Mouse (Mus musculus) lung, embryonic 14.5 days (tissue): ENCODE results near the gene Coq2. TPM values are rescaled to one million over a fixed set of nuclear protein-coding genes. Genes with fewer than 3 reads are reported as not detected.
A peak's percentile ranks its signal among the peaks of the same experiment; 100 is the strongest.

Experiments used
- ATAC-seq: fragments of 200-750 bp; cut with Nextera tagmentation; 2 replicates; pipeline ENCODE4 v1.8.0; 2017; ENCODE audit warnings: mild to moderate bottlenecking, moderate TSS enrichment, moderate library complexity; ENCODE audit not compliant: insufficient read depth
- DNase-seq: peaks from one replicate; pipeline ENCODE4 v3.0.0-alpha.2; 2015
- H3K27ac ChIP-seq: fragments of 300-500 bp; sonication (generic); 2 replicates; pipeline ENCODE4 v1.5.1; 2014; ENCODE audit warnings: low read depth, mild to moderate bottlenecking, moderate library complexity
- H3K27me3 ChIP-seq: fragments of 300-500 bp; sonication (generic); 2 replicates; pipeline ENCODE4 v1.6.1; 2014; ENCODE audit warnings: low read length, control low read depth; ENCODE audit not compliant: insufficient read depth
- H3K36me3 ChIP-seq: fragments of 300-500 bp; sonication (generic); 2 replicates; pipeline ENCODE4 v1.6.1; 2014; ENCODE audit warnings: control low read depth; ENCODE audit not compliant: insufficient read depth
- H3K4me1 ChIP-seq: fragments of 300-500 bp; sonication (generic); 2 replicates; pipeline ENCODE4 v1.6.1; 2014; ENCODE audit warnings: antibody characterized with exemption, control low read depth; ENCODE audit not compliant: insufficient read depth
- H3K4me2 ChIP-seq: fragments of 300-500 bp; sonication (generic); 2 replicates; pipeline ENCODE4 v1.6.1; 2014; ENCODE audit warnings: mild to moderate bottlenecking
- H3K4me3 ChIP-seq: fragments of 300-500 bp; sonication (generic); 2 replicates; pipeline ENCODE4 v1.5.1; 2014; ENCODE audit warnings: low read depth, low read length
- H3K9ac ChIP-seq: fragments of 300-500 bp; sonication (generic); 2 replicates; pipeline ENCODE4 v1.6.1; 2014
- H3K9me3 ChIP-seq: fragments of 300-500 bp; sonication (generic); 2 replicates; pipeline ENCODE4 v1.6.1; 2016; ENCODE audit warnings: low read depth, low read length, control low read depth
- CTCF ChIP-seq: IDR thresholded peaks from 2 replicates; pipeline ENCODE4 v1.5.1; 2016; ENCODE audit warnings: antibody characterized with exemption, low read depth
- WGBS: fragments of 180-500 bp; shearing (Covaris S2); extraction: QIAGEN DNeasy Blood & Tissue Kit; methylation state at CpG from one replicate; pipeline ENCODE4 v1.1.7; 2014; 5-methylcytosine and 5-hydroxymethylcytosine counted together
- polyA plus RNA-seq: library from polyadenylated mRNA; unstranded; fragments of >200 nt; fragmentation: Nextera tagmentation; extraction: Ambion mirVana; gene quantifications from 2 replicates; pipeline ENCODE4 v1.2.1, GENCODE M21; 2014

Coq2 gene
- polyA plus RNA-seq, 1 experiment from 2014 or later, result 70.9 TPM

DNA sequence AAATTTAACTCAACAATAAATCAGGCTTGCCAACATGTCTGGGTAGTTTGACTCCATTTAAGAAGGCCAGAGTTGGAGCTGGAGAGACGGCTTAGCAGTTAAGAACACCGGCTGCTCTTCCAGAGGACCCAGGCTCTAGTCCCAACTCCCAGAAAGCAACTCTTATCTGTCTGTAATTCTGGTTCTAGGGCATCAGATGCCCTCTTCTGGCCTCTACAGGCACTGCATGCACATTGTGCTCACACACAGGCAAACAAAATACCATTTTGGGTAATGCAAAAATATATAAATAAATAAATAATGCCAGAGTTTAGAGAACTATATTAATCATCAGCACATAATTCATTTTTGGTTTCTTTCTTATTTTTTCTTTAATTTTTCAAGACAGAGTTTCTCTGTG is 29.3 kb upstream of the Coq2 start:
- Histone ChIP-seq H3K9me3 (no peaks in the 10 kb centered on the region; the same call in 1 of the 2 replicates), H3K27ac (no peak overlapping the region), H3K4me3 (no peak overlapping the region), H3K36me3 (no peaks in the 10 kb centered on the region), H3K9ac (no peak overlapping the region), H3K4me1 (no peaks in the 10 kb centered on the region), H3K27me3 (no peaks in the 10 kb centered on the region), H3K4me2 (no peak overlapping the region)
- ATAC-seq, result no peak
- DNase-seq, result no peak
- 93% methylated on average over 2 of the region's 2 CpGs for WGBS
- TF ChIP-seq CTCF, result no peak; the same call in 1 of the 2 replicates

DNA sequence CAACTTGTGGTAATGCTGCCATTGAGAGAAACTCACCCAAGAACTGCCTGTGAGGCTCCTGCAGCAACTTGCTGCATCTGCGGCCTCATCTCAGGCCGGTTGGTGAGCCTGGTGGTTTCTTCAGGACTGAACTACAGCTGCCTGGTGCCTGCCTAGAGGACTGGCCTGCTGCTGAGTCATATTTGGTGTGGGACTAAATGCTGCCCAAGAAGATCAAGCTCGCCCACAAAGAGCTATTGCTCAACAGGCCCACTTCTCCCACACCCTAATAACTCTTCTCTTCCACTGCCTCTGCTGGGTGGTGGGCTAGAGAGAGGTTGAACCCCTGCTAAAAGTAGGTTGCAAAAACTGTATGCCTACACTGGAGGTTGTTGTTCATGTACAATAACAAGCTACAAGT is 27.4 kb upstream of the Coq2 start:
- DNase-seq, result no peak
- no peaks in the 10 kb centered on the region for H3K27me3 ChIP-seq
- no peaks in the 10 kb centered on the region; the same call in 1 of the 2 replicates for H3K9me3 ChIP-seq
- 94% methylated on average over 3 of the region's 3 CpGs for WGBS
- H3K4me3 ChIP-seq, result no peak overlapping the region
- TF ChIP-seq CTCF, result no peak
- no peak for ATAC-seq
- H3K27ac ChIP-seq, result no peak overlapping the region
- H3K4me2 ChIP-seq, result no peak overlapping the region
- H3K36me3 ChIP-seq, result no peaks in the 10 kb centered on the region
- no peaks in the 10 kb centered on the region for H3K4me1 ChIP-seq
- no peak overlapping the region for H3K9ac ChIP-seq

DNA sequence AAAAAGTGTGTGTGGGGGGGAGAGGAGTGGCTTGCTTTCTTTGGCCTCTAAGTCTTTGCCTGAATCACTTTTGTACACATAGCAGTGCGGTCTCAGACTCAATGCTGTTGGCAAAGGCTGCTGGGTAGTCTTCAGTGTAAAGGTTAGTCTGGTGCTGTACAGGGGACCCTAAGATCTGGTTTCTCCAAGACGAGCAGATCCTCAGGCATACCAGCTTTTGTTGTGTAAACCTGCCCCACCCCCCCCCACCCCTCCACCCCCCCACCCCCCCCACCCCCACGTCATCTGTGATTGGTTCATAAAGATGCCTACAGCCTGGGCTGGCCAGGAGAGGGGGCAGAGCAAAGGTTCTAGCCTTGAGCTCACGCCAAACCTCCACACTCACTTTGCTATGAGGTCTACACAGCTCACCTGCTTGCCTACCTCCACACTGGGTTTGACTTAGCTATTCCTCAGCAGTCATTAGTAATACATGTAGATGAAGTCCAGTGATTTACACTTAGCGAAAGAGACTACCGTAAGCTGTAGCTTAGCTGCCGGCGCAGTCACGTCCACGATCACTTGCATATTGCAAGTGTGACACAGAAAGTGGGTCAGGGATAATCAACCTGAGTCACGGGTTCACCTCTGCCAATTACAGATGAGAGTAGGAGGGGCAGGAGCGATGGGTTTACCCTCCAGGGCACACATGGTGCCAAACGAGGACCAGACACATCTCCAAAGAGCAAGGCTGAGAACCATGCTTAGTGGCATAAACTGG is 26.1 kb upstream of the Coq2 start:
- H3K4me1 ChIP-seq, result no peaks in the 10 kb centered on the region
- no peak overlapping the region for H3K4me3 ChIP-seq
- H3K9ac ChIP-seq, result no peak overlapping the region
- no peaks in the 10 kb centered on the region; the same call in 1 of the 2 replicates for H3K9me3 ChIP-seq
- no peak overlapping the region for H3K4me2 ChIP-seq
- DNase-seq, result no peak
- H3K27ac ChIP-seq, result no peak overlapping the region
- H3K27me3 ChIP-seq, result no peaks in the 10 kb centered on the region
- no peaks in the 10 kb centered on the region for H3K36me3 ChIP-seq
- TF ChIP-seq CTCF, result no peak
- WGBS, result 79% methylated on average over 13 of the region's 13 CpGs
- no peak for ATAC-seq

DNA sequence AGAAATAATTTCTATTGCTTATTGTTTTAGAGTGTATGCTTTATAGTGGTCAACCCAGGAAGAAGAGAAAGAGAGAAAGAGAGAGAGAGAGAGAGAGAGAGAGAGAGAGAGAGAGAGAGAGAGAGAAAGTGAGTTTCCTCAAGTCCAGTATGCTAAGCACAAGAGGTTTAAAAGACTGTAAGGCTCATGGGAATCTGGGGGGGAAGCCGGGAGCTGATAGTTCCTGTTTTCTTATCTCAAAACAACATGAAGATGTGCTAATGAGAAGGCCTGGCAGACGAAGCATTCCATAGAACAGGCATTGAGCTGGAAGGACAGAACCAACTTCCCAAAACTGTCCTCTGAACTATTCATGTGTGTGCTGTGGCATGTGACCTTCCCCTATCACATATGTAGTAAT is 22.9 kb upstream of the Coq2 start:
- no peak overlapping the region for H3K27ac ChIP-seq
- no peaks in the 10 kb centered on the region for H3K36me3 ChIP-seq
- no peaks in the 10 kb centered on the region for H3K9me3 ChIP-seq
- H3K4me2 ChIP-seq, result no peak overlapping the region
- H3K9ac ChIP-seq, result no peak overlapping the region
- 34% methylated on average over 2 of the region's 2 CpGs for WGBS
- H3K4me3 ChIP-seq, result no peak overlapping the region
- H3K27me3 ChIP-seq, result no peaks in the 10 kb centered on the region
- ATAC-seq (no peak), DNase-seq (no peak)
- TF ChIP-seq CTCF, result no peak
- H3K4me1 ChIP-seq, result no peaks in the 10 kb centered on the region

DNA sequence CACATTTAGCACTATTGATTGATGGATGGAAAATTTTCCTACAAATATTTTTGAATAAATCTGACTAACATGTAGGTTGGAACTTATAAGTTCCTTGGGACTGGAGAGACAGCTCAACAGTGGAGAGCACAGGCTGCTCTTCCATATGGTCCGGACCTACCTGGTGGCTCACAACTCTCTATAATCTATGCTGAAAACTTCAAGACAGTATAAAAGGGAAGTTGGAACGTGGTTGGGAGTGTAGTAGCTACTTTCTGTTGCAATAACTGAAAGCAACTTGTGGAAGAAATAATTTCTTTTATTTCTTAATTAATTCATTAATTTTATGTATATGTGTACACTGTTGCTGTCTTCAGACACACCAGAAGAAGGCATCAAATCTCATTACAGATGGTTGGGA is 22.5 kb upstream of the Coq2 start:
- WGBS, result 69% methylated on average over 2 of the region's 2 CpGs
- no peak for TF ChIP-seq CTCF
- Histone ChIP-seq H3K4me1 (no peaks in the 10 kb centered on the region), H3K4me2 (no peak overlapping the region), H3K9me3 (no peaks in the 10 kb centered on the region), H3K27ac (no peak overlapping the region), H3K36me3 (no peaks in the 10 kb centered on the region), H3K9ac (no peak overlapping the region), H3K27me3 (no peaks in the 10 kb centered on the region), H3K4me3 (no peak overlapping the region)
- no peak for ATAC-seq
- DNase-seq, result no peak

DNA sequence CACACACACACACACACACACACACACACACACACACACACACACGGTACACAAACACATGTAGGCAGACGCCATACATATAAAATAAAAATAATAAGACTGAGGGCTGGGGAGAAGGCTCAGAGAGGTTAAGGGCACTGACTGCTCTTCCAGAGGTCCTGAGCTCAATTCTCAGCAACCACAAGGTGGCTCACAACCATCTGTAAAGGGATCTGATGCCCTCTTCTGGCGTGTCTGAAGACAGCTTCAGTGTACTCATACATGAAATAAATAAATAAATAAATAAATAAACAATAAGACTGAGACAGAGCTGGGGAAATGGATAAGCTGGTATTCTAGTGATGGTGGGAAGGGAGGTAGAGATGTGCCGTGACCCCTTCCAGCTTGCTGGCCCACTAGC is 10.7 kb upstream of the Coq2 start:
- DNase-seq, result no peak
- 65% methylated on average over 4 of the region's 4 CpGs for WGBS
- no peaks in the 10 kb centered on the region for H3K4me1 ChIP-seq

DNA sequence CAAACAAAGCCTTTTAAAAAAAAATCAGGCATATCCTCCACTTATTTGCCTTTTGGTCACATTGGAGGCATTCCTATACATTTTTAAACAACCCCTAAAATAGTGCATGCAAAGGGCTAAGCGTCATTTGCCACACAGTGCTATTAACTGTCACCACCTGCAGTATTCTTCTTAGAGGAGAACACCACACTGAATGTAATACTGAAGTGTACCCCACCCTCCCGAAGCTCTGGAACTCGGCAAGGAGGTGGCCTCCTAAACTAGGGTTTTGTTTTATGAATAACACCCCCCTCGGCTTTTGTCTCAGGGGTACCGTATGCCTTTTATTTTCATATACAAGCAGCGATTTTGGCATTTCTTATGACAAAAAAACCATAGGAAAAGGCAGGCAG is 5.6 kb upstream of the Coq2 start:
- no peaks in the 10 kb centered on the region for H3K9me3 ChIP-seq
- TF ChIP-seq CTCF, result no peak
- H3K27me3 ChIP-seq, result no peaks in the 10 kb centered on the region
- DNase-seq (no peak), ATAC-seq (no peak)
- no peak overlapping the region for H3K9ac ChIP-seq
- 77% methylated on average over 6 of the region's 6 CpGs for WGBS
- H3K27ac ChIP-seq, result no peak overlapping the region
- H3K36me3 ChIP-seq, result no peaks in the 10 kb centered on the region
- no peaks in the 10 kb centered on the region for H3K4me1 ChIP-seq
- H3K4me2 ChIP-seq, result no peak overlapping the region
- H3K4me3 ChIP-seq, result no peak overlapping the region

More for the DNA sequence above, 10.7 kb upstream of the Coq2 start:
- Histone ChIP-seq H3K27me3 (no peaks in the 10 kb centered on the region), H3K4me3 (no peak overlapping the region), H3K9me3 (no peaks in the 10 kb centered on the region), H3K4me2 (no peak overlapping the region), H3K27ac (no peak overlapping the region), H3K9ac (no peak overlapping the region), H3K36me3 (no peaks in the 10 kb centered on the region)
- no peak for ATAC-seq
- TF ChIP-seq CTCF, result 0 out of 2 replicates have a peak, but pooled peaks have one; percentile 8
